Mouse (Mus musculus): ENCODE data around the gene Vamp4. TPM values are rescaled to one million over a fixed set of nuclear protein-coding genes. Genes with fewer than 3 reads are reported as not detected.
A peak's percentile ranks its signal among the peaks of the same experiment; 100 is the strongest.

Gene Vamp4
- total RNA-seq, 2 experiments from 2014 or later, result 13.2 to 15.9 TPM

GRCm38 (mm10) chr1:162639051-162639750, 68.9 kb downstream of the Vamp4 start, which contains the start of gene Myoc:
Gene Myoc, plus strand, starts transcription at chr1:162639155.
- no peak for ATAC-seq (replicated peaks; ENCODE audit: low FRiP score, low TSS enrichment, poor library complexity, severe bottlenecking)

GRCm38 (mm10) chr1:162639861-162640260, 69.5 kb downstream of the Vamp4 start:
- ATAC-seq (replicated peaks; ENCODE audit: low FRiP score, low TSS enrichment, poor library complexity, severe bottlenecking), result no peak

GRCm38 (mm10) chr1:162642591-162642990, 72.3 kb downstream of the Vamp4 start:
- no peak for ATAC-seq (replicated peaks; ENCODE audit: low FRiP score, low TSS enrichment, poor library complexity, severe bottlenecking)

- no peak for ATAC-seq (replicated peaks; ENCODE audit: low FRiP score, low TSS enrichment, poor library complexity, severe bottlenecking)
Measured at GRCm38 (mm10) chr1:162643752-162644151, 73.4 kb downstream of the Vamp4 start.

- peak; percentile 77 for ATAC-seq (replicated peaks; ENCODE audit: low FRiP score, low TSS enrichment, poor library complexity, severe bottlenecking)
Measured at GRCm38 (mm10) chr1:162646083-162646686, 75.9 kb downstream of the Vamp4 start.

- ATAC-seq (replicated peaks; ENCODE audit: low FRiP score, low TSS enrichment, poor library complexity, severe bottlenecking), result no peak
Measured at GRCm38 (mm10) chr1:162648416-162648815, 78.1 kb downstream of the Vamp4 start.

Other genes starting within 250 kb of the Vamp4 start
- gene Dnm3, start 92.5 kb upstream of the Vamp4 start, total RNA-seq (2014; fragmentation: Nextera tagmentation), result 0.37 TPM in 1 of 2 replicates, not detected in the other
- not detected in 2 replicates for gene Dnm3, start 92.5 kb upstream of the Vamp4 start, total RNA-seq (2017)
- 17.3 and 22.4 TPM in 2 replicates for gene Mettl13, start 22.0 kb upstream of the Vamp4 start, total RNA-seq (2014; fragmentation: Nextera tagmentation)
- gene Mettl13, start 22.0 kb upstream of the Vamp4 start, total RNA-seq (2017), result 24.9 and 29.0 TPM in 2 replicates
- gene Myoc, start 68.6 kb downstream of the Vamp4 start, total RNA-seq (2014; fragmentation: Nextera tagmentation), result not detected in 2 replicates
- gene Myoc, start 68.6 kb downstream of the Vamp4 start, total RNA-seq (2017), result not detected in 2 replicates
- gene Myocos, start 87.7 kb downstream of the Vamp4 start, total RNA-seq (2014; fragmentation: Nextera tagmentation), result not detected in 2 replicates
- gene Myocos, start 87.7 kb downstream of the Vamp4 start, total RNA-seq (2017), result not detected in 2 replicates
- gene Prrc2c, start 170.0 kb downstream of the Vamp4 start, total RNA-seq (2014; fragmentation: Nextera tagmentation), result 251 and 298 TPM in 2 replicates
- 150 and 186 TPM in 2 replicates for gene Prrc2c, start 170.0 kb downstream of the Vamp4 start, total RNA-seq (2017)
- gene Fmo4, start 243.5 kb downstream of the Vamp4 start, total RNA-seq (2014; fragmentation: Nextera tagmentation), result not detected in 2 replicates
- 0.42 TPM in 1 of 2 replicates, not detected in the other for gene Fmo4, start 243.5 kb downstream of the Vamp4 start, total RNA-seq (2017)

Data from megakaryocyte-erythroid progenitor cell, adult 5-6 weeks (primary cell).